Mouse (Mus musculus) ES-CJ7 (cell line): ENCODE measurements around the gene Pan2.
"Not testable (repeated sequence)": the region's sequence is repeated elsewhere in the genome, so short reads cannot be mapped to it uniquely, and the experiment has no call there.

Source experiments
- DNase-seq: peaks from one replicate; pipeline ENCODE4 v3.0.0; 2011; ENCODE audit warnings: low read depth, low spot score

Gene Pan2

DNA sequence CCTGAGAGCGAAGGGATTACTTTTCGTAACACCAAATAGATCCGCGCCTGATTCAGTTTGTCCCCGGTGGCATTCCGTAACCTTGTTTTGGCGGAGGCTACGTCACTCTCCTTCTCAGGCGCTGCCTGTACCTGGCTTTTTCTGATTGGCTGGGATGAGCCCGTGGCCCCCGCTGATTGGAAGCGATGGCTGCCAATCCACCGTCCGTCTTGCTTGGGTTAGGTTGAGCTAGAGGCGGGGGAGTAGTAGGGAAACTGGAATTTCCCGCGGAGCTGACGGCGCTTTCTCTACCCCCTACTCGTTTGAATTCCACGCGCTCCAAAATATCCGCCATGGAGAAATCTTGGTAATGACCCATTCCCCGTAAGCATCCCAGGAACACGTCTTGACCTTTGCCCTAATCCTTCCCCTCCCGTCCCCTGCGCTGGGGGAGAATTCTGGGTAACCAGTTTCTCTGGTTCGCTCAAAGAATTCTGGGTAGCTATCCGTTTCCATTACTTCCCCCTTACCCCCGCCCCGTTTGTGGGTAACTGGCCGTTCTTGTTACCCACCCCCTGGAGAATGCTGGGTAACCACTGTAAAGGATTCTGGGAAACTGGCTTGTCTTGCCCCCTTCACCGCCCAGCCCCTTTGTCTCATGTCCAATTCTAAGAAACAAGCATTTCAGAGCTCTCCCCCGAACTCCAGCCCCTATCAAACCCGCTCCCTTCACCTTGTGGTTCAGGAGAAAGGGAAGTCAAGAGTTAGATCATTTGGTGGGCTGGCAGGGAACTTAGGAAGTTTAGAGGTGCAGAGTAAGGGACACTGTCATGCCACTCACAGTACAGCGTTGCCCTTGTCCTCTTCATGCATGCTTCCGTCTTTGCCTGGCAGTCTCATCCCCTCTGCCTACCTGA lies at the start of gene Pan2:
Pan2 (plus strand) TSS at position 210 of the 896 bp plus-strand sequence.
- peak; percentile 99 for DNase-seq

DNA sequence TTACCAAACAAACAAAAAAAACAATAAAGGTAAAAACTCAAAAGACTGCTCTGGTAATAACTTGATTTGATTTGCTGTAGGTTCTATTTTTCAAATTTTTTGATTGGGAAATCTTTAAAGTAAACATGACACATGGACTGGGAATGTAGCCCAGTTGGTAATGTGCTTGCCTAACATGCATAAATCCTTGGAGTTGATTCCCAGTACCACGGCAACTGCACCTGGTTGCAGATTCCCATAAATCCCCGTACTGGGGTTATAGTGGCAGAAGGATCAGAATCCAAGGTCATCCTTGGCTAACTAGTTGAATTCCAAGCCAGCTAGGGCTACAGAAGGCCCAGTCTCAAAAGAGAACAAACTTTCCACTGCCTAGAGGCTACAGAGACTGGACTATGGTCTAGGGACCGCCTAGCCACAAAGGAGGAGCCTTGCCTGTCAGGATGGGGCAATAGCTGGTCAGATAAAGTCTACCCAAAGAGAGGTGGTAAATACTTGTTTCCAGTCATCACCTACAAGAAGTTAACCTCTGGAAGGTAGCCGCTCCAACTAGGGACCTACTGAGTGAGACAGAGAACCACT lies 49.4 kb upstream of the Pan2 start, which contains the start of gene Apon:
Apon (plus strand) TSS at position 420 of the 579 bp plus-strand sequence.
- no peak for DNase-seq

DNA sequence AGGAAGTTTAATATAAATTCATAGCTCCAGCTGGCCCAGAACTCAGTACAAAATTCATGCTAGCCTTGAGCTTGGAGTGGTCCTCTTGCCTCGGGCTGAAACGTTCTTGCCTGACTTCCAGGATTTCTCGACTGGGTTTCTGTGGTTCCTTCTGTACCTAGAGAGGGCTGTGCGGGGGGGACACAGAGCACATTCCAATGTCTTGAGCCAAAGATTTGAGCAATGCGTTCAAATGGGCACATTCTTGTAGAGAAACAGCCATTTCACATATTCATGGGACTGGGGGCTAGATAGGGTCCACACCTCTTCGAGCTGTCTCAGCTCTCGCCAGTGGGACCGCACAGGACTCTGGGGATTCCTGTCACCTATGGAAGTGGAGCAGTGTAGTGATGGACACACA lies 47.2 kb upstream of the Pan2 start:
- no peak for DNase-seq

GRCm38 (mm10) chr10:128256328-128256727 lies 46.8 kb upstream of the Pan2 start:
- no peak for DNase-seq

- no peak for DNase-seq
Observed at GRCm38 (mm10) chr10:128258953-128259352, 44.2 kb upstream of the Pan2 start.

- no peak for DNase-seq
Observed at GRCm38 (mm10) chr10:128259946-128260345, 43.2 kb upstream of the Pan2 start.

DNA sequence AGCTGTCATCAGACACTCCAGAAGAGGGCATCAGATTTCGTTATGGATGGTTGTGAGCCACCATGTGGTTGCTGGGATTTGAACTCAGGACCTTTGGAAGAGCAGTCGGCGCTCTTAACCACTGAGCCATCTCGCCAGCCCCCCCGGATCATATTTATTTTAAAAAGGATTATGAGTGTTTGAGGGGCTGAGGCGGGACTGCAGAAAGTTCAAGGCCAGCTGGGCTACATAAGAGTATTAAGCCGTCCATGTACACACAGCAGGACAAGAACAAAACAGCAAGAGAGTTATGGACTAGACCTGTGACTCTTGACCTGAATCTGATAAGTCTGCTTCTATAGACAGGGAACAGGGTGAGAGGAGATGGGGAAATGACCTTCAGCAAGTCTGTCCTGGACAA lies 42.8 kb upstream of the Pan2 start:
- DNase-seq = not testable (repeated sequence)

DNA sequence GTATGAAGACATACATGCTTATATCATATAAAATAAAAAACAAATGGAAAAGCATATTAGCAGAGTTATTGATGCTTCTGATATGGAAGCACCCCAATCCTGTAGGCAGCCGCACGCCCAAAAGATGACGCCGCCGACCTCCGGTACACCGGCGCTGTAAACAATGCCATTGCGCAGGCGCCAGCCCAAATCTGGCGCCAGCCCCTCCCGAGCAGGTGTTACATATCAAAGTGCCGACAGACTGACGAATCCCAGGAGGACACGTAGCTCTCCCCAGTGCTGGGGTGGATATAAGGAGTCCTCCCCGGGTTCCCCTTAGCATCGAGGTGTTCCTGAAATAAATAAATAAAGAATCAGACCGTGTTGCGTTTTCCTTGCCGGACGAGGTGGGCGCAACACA lies 40.8 kb upstream of the Pan2 start:
- DNase-seq = peak; percentile 84

DNA sequence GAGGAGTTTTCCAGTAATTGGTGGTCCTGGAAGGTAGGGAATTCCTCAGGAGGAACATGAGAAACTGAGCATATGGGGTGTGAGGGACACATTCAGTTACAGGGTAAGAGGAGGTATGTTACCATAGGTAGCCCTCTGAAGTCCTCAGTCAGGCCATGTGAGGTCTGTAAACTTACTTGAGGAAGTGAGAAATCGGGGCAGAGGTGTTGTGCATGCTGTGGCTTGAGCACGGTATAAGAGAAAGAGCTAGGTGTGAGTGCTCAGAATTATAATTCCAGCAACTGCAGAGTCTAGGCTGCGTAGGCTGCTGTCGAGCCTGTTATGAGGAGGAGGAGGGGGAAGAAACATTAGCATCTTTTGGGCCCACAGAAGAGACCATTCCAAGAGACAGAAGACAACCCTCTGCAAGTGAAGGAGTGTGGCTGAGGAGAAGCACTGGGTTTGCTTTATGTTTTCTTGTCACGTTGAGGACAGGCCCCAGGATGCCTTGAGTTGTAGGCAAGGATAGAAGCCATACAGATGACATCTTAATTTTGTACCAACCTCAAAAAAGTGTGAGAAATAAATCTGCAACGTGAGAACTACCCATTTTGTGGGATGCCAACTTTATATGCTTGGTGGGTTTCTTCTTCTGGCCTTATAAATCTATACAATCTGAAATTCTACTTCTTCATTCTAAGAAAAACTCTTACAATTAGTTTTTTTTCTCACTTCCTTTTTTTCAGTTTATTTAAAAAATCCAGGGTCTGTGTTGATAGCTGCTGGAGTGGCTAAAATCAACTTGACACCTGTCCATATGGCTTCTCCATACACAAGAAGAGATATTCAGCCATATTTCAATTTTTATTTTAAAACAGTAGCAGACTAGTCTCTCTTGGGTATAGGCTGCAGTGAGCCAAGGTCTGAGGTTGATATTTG lies 39.5 kb upstream of the Pan2 start:
- DNase-seq = no peak

- DNase-seq = no peak
Observed at GRCm38 (mm10) chr10:128268371-128268770, 34.8 kb upstream of the Pan2 start, which contains the start of gene Apof. TSS of gene Apof (plus strand) at chr10:128268671.

DNA sequence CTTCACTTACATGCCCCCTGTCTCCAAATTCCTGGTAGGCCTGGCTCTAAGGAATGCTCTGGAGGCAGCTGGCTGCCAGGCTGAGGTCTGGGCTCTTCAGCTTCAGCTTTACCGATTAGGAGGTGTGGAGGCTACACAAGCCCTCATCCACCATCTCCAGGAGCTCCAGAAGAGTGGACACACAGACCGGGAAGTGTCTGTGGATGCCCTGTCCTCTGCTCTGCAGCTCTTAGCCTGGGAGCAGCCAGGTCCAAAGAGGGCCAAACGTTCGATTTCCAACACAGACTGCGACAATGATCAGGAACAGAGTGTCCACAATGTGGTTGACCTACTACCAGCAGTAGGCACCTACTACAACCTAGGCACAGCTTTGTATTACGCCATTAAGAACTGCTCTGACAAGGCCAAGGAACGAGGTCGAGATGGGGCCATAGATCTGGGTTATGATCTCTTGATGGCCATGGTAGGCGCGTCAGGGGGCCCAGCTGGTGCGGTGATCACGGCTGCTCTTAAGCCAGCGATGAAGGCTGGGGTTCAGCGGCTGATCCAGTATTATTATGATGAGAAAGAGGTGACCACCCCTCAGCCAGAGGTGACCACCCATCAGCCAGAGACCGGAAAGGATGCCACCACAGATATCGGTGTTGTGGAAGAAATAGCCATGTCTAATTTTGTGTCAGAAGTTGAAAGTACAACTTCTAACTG lies 33.8 kb upstream of the Pan2 start:
- DNase-seq = no peak

GRCm38 (mm10) chr10:128270287-128270841 lies 32.8 kb upstream of the Pan2 start, which contains the start of gene Stat2:
TSS of gene Stat2 (plus strand) at chr10:128270559.
- peak; percentile 98 for DNase-seq

GRCm38 (mm10) chr10:128270866-128271265 lies 32.3 kb upstream of the Pan2 start:
- peak; percentile 49 for DNase-seq

- DNase-seq = no peak
Observed at GRCm38 (mm10) chr10:128271883-128272282, 31.3 kb upstream of the Pan2 start.

DNA sequence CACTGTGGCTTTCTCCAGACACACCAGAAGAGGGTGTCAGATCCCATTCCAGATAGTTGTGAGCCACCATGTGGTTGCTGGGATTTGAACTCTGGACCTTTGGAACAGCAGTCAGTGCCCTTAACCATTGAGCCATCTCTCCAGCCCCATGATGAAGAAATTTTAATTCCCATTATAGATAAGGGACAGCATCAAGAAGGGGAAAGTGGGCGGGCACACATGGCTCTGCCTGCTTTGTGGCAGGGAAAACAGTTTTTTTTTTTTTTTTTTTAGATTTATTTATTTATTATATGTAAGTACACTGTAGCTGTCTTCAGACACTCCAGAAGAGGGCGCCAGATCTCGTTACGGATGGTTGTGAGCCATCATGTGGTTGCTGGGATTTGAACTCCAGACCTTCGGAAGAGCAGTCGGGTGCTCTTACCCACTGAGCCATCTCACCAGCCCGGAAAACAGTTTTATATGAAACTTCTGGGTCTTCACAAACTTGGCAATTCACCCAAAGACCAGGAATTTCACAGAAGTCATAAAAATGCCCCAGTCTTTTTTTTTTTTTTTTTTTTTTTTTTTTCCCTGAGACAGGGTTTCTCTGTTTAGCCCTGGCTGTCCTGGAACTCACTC lies 30.2 kb upstream of the Pan2 start:
- DNase-seq = not testable (repeated sequence)

DNA sequence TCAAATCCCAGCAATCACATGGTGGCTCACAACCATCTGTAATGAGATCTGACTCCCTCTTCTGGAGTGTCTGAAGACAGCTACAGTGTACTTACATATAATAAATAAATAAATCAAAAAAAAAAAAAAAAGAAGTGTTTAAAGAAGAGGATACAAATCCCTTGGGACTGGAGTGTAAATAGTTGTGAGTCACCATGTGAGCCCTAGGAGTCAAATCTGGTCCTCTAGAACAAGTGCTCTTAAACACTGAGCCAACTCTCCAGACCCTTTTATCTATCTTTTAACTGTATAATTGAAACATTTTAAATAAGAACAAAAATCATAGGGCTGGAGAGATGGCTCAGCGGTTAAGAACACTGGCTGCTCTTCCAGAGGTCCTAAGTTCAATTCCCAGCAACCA lies 27.8 kb upstream of the Pan2 start:
- DNase-seq = not testable (repeated sequence)

DNA sequence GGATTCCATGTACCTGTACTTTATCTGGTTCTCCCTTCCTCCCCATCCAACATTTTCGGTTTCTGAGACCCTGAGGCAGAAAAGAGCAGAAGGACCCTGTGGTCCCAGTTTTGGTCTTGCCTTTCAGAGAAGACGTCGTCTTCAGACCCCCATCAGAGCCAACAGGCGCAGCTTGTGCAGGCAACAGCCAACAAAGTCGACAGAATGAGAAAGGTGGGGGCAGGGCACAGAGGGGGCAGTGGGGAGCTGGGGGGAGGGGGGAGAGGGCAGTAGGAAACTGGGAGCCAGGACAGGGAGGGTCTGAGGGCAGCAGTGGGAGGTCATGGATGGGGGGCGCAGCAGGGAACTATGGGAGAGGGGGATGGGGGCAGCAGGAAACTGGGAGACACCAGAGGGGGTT lies 25.0 kb upstream of the Pan2 start:
- DNase-seq = no peak

GRCm38 (mm10) chr10:128280943-128281342 lies 22.2 kb upstream of the Pan2 start:
- no peak for DNase-seq

DNA sequence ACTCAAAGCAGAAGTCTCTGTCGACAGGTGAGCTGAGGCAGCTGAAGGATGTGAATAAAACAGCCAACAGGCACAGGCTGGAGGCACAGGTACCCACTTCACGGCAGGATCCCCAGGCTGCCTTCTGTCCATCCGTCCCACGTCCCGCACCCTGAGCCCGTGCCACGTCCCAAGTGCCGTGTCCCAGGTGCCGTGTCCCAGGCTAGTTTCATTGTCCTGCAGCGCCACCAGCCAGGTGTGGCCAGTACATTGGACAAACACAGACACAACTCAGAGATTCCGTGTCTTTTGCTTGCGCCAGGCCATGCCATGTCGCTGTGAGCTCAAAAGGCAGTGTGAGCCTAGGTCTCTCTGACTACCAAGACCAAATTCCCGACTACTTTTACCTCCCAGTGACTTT lies 21.5 kb upstream of the Pan2 start:
- DNase-seq = no peak

GRCm38 (mm10) chr10:128282886-128283450 lies 20.2 kb upstream of the Pan2 start:
- DNase-seq = no peak
